Mouse (Mus musculus): ENCODE measurements around the gene Gtf2ird1.
"Not testable (repeated sequence)": the region's sequence is repeated elsewhere in the genome, so short reads cannot be mapped to it uniquely, and the experiment has no call there.

Gtf2ird1 gene

GRCm38 (mm10) chr5:134470538-134471169, 14.1 kb upstream of the Gtf2ird1 start:
- DNase-seq: no peak

- no peak for DNase-seq
Observed at GRCm38 (mm10) chr5:134469559-134470150, 13.1 kb upstream of the Gtf2ird1 start.

GRCm38 (mm10) chr5:134468158-134468765, 11.7 kb upstream of the Gtf2ird1 start:
- no peak for DNase-seq

- peak; percentile 72 for DNase-seq
Observed at GRCm38 (mm10) chr5:134467030-134467549, 10.6 kb upstream of the Gtf2ird1 start.

GRCm38 (mm10) chr5:134466296-134467029, 9.9 kb upstream of the Gtf2ird1 start:
- DNase-seq: peak; percentile 57

GRCm38 (mm10) chr5:134465197-134465596, 8.7 kb upstream of the Gtf2ird1 start:
- DNase-seq: no peak

GRCm38 (mm10) chr5:134464225-134464624, 7.7 kb upstream of the Gtf2ird1 start:
- no peak for DNase-seq

GRCm38 (mm10) chr5:134462731-134463130, 6.2 kb upstream of the Gtf2ird1 start:
- DNase-seq: no peak

GRCm38 (mm10) chr5:134462316-134462715, 5.8 kb upstream of the Gtf2ird1 start:
- DNase-seq: no peak

- no peak for DNase-seq
Observed at GRCm38 (mm10) chr5:134460546-134460945, 4.0 kb upstream of the Gtf2ird1 start.

- no peak for DNase-seq
Observed at GRCm38 (mm10) chr5:134459096-134459495, 2.6 kb upstream of the Gtf2ird1 start.

GRCm38 (mm10) chr5:134458416-134458815, 1.9 kb upstream of the Gtf2ird1 start:
- DNase-seq: no peak

GRCm38 (mm10) chr5:134457371-134457770, 855 bp upstream of the Gtf2ird1 start:
- no peak for DNase-seq

GRCm38 (mm10) chr5:134455914-134456423, 547 bp downstream of the Gtf2ird1 start:
- DNase-seq: peak; percentile 84

GRCm38 (mm10) chr5:134455186-134455895, 1.2 kb downstream of the Gtf2ird1 start:
- peak; percentile 77 for DNase-seq

- DNase-seq: no peak
Observed at GRCm38 (mm10) chr5:134454421-134454820, 2.1 kb downstream of the Gtf2ird1 start.

- no peak for DNase-seq
Observed at GRCm38 (mm10) chr5:134453577-134453976, 2.9 kb downstream of the Gtf2ird1 start.

GRCm38 (mm10) chr5:134446755-134447154, 9.8 kb downstream of the Gtf2ird1 start:
- not testable (repeated sequence) for DNase-seq

GRCm38 (mm10) chr5:134445895-134446294, 10.6 kb downstream of the Gtf2ird1 start:
- no peak for DNase-seq

- DNase-seq: no peak
Observed at GRCm38 (mm10) chr5:134445208-134445831, 11.2 kb downstream of the Gtf2ird1 start.

GRCm38 (mm10) chr5:134444473-134444872, 12.0 kb downstream of the Gtf2ird1 start:
- DNase-seq: no peak

- DNase-seq: no peak
Observed at GRCm38 (mm10) chr5:134442066-134442465, 14.4 kb downstream of the Gtf2ird1 start.
